Mouse (Mus musculus): ENCODE measurements around the gene Aspdh.

Gene Aspdh

GRCm38 (mm10) chr7:44471880-44472557 is 6.8 kb downstream of the Aspdh start:
- peak; percentile 34 to 49 for DNase-seq (ENCODE audit: low spot score in 2 of 2)

GRCm38 (mm10) chr7:44472558-44472885 is 7.3 kb downstream of the Aspdh start:
- no peak for DNase-seq (ENCODE audit: low spot score in 2 of 2)

- DNase-seq (ENCODE audit: low spot score in 2 of 2): peak; percentile 21 to 26
Observed at GRCm38 (mm10) chr7:44472961-44473646, 7.9 kb downstream of the Aspdh start.

- DNase-seq (ENCODE audit: low spot score in 2 of 2): peak; percentile 82 to 85
Observed at GRCm38 (mm10) chr7:44474419-44474818, 9.2 kb downstream of the Aspdh start.

GRCm38 (mm10) chr7:44475046-44475614 is 9.9 kb downstream of the Aspdh start:
- DNase-seq (ENCODE audit: low spot score in 2 of 2): peak; percentile 27 to 47

- DNase-seq (ENCODE audit: low spot score in 2 of 2): no peak
Observed at GRCm38 (mm10) chr7:44482836-44483435, 17.7 kb downstream of the Aspdh start.

- DNase-seq (ENCODE audit: low spot score in 2 of 2): no peak
Observed at GRCm38 (mm10) chr7:44484109-44484508, 18.9 kb downstream of the Aspdh start.

GRCm38 (mm10) chr7:44484841-44485571 is 19.8 kb downstream of the Aspdh start:
- peak; percentile 83 to 90 for DNase-seq (ENCODE audit: low spot score in 2 of 2)

- peak in 1 of 2 experiments; percentile 24 for DNase-seq (ENCODE audit: low spot score in 2 of 2)
Observed at GRCm38 (mm10) chr7:44485572-44486195, 20.5 kb downstream of the Aspdh start.

GRCm38 (mm10) chr7:44486927-44487575 is 21.9 kb downstream of the Aspdh start:
- peak; percentile 32 to 50 for DNase-seq (ENCODE audit: low spot score in 2 of 2)

- DNase-seq (ENCODE audit: low spot score in 2 of 2): peak in 1 of 2 experiments; percentile 22
Observed at GRCm38 (mm10) chr7:44487936-44488335, 22.7 kb downstream of the Aspdh start.

GRCm38 (mm10) chr7:44488545-44488944 is 23.4 kb downstream of the Aspdh start:
- peak; percentile 25 to 26 for DNase-seq (ENCODE audit: low spot score in 2 of 2)

- DNase-seq (ENCODE audit: low spot score in 2 of 2): peak; percentile 28 to 29
Observed at GRCm38 (mm10) chr7:44490281-44490680, 25.1 kb downstream of the Aspdh start.

GRCm38 (mm10) chr7:44491391-44491790 is 26.2 kb downstream of the Aspdh start:
- DNase-seq (ENCODE audit: low spot score in 2 of 2): no peak

GRCm38 (mm10) chr7:44492166-44492826 is 27.1 kb downstream of the Aspdh start:
- peak in 1 of 2 experiments; percentile 26 for DNase-seq (ENCODE audit: low spot score in 2 of 2)

- no peak for DNase-seq (ENCODE audit: low spot score in 2 of 2)
Observed at GRCm38 (mm10) chr7:44494681-44495080, 29.5 kb downstream of the Aspdh start.

- DNase-seq (ENCODE audit: low spot score in 2 of 2): peak in 1 of 2 experiments; percentile 56
Observed at GRCm38 (mm10) chr7:44495086-44495485, 29.9 kb downstream of the Aspdh start.

- DNase-seq (ENCODE audit: low spot score in 2 of 2): peak; percentile 99
Observed at GRCm38 (mm10) chr7:44495992-44496770, 31.0 kb downstream of the Aspdh start, which contains the start of the genes Emc10 and Fam71e1. TSS of gene Emc10 (minus strand) at chr7:44496529. TSS of gene Fam71e1 (plus strand) at chr7:44496581.

- no peak for DNase-seq (ENCODE audit: low spot score in 2 of 2)
Observed at GRCm38 (mm10) chr7:44496771-44497109, 31.5 kb downstream of the Aspdh start.

Data from right cerebral cortex, postnatal 10 days (tissue).